Mouse (Mus musculus) intestine, embryonic 14.5 days (tissue): ENCODE results near the gene Lipf. TPM values are rescaled to one million over a fixed set of nuclear protein-coding genes. Genes with fewer than 3 reads are reported as not detected.

Source experiments
- polyA plus RNA-seq: library from polyadenylated mRNA; unstranded; fragments of >200 nt; fragmentation: Nextera tagmentation; extraction: Ambion mirVana; gene quantifications from 2 replicates; pipeline ENCODE4 v1.2.1, GENCODE M21; 2014

Lipf gene
- polyA plus RNA-seq, 1 experiment from 2014 or later: not detected

Other genes starting within 250 kb of the Lipf start
- gene Lipo2, start 209.8 kb upstream of the Lipf start, polyA plus RNA-seq: not detected in 2 replicates
- 13.5 and 15.4 TPM in 2 replicates for gene Lipo3, start 199.2 kb upstream of the Lipf start, polyA plus RNA-seq
- not detected in 2 replicates for gene Lipo1, start 173.7 kb upstream of the Lipf start, polyA plus RNA-seq
- not detected in 2 replicates for gene Lipk, start 47.1 kb downstream of the Lipf start, polyA plus RNA-seq
- 0.19 TPM in 1 of 2 replicates, not detected in the other for gene Lipn, start 106.2 kb downstream of the Lipf start, polyA plus RNA-seq
- gene Lipm, start 139.7 kb downstream of the Lipf start, polyA plus RNA-seq: not detected in 2 replicates
- gene Ankrd22, start 204.9 kb downstream of the Lipf start, polyA plus RNA-seq: 0.94 and 1.6 TPM in 2 replicates
- 14.6 and 17.0 TPM in 2 replicates for gene Stambpl1, start 231.0 kb downstream of the Lipf start, polyA plus RNA-seq